Mouse (Mus musculus) neural tube, embryonic 14.5 days (tissue): ENCODE data around the gene Ramac. TPM values are rescaled to one million over a fixed set of nuclear protein-coding genes. Genes with fewer than 3 reads are reported as not detected.
A peak's percentile ranks its signal among the peaks of the same experiment; 100 is the strongest.

Experiments
- ATAC-seq: fragments of 200-750 bp; cut with Nextera tagmentation; 2 replicates; pipeline ENCODE4 v1.8.0; 2017; ENCODE audit warnings: low read depth, mild to moderate bottlenecking, moderate TSS enrichment, moderate library complexity
- H3K27ac ChIP-seq: fragments of 300-500 bp; sonication (generic); 2 replicates; pipeline ENCODE4 v1.5.1; 2014; ENCODE audit warnings: low read depth, mild to moderate bottlenecking, control low read depth, low read length, moderate library complexity, mixed read lengths
- H3K27me3 ChIP-seq: fragments of 300-500 bp; sonication (generic); 2 replicates; pipeline ENCODE4 v1.6.1; 2014; ENCODE audit warnings: low read length; ENCODE audit not compliant: control insufficient read depth, insufficient read depth
- H3K36me3 ChIP-seq: fragments of 300-500 bp; sonication (generic); 2 replicates; pipeline ENCODE4 v1.6.1; 2014; ENCODE audit warnings: low read length, mixed read lengths; ENCODE audit not compliant: control insufficient read depth, insufficient read depth
- H3K4me1 ChIP-seq: fragments of 300-500 bp; sonication (generic); 2 replicates; pipeline ENCODE4 v1.6.1; 2014; ENCODE audit warnings: low read length; ENCODE audit not compliant: control insufficient read depth, insufficient read depth
- H3K4me2 ChIP-seq: fragments of 300-500 bp; sonication (generic); 2 replicates; pipeline ENCODE4 v1.6.1; 2014; ENCODE audit warnings: mild to moderate bottlenecking, low read depth, low read length, control low read depth
- H3K4me3 ChIP-seq: fragments of 300-500 bp; sonication (generic); 2 replicates; pipeline ENCODE4 v1.5.1; 2014; ENCODE audit warnings: low read depth, low read length, control low read depth, mixed read lengths
- H3K9ac ChIP-seq: fragments of 300-500 bp; sonication (generic); replicated peaks from 2 replicates; pipeline ENCODE4 v1.6.1; 2014; ENCODE audit warnings: low read depth, mild to moderate bottlenecking, control low read depth, low read length, mixed read lengths
- H3K9me3 ChIP-seq: fragments of 300-500 bp; sonication (generic); 2 replicates; pipeline ENCODE4 v1.6.1; 2016; ENCODE audit warnings: low read length; ENCODE audit not compliant: control insufficient read depth
- WGBS: fragments of 180-500 bp; shearing (Covaris S2); extraction: QIAGEN DNeasy Blood & Tissue Kit; methylation state at CpG from one replicate; pipeline ENCODE4 v1.1.7; 2014; 5-methylcytosine and 5-hydroxymethylcytosine counted together
- polyA plus RNA-seq: library from polyadenylated mRNA; unstranded; fragments of >200 nt; fragmentation: Nextera tagmentation; extraction: Ambion mirVana; gene quantifications from 2 replicates; pipeline ENCODE4 v1.2.1, GENCODE M21; 2014

Gene Ramac
- polyA plus RNA-seq, 1 experiment from 2014 or later = 123 TPM

DNA sequence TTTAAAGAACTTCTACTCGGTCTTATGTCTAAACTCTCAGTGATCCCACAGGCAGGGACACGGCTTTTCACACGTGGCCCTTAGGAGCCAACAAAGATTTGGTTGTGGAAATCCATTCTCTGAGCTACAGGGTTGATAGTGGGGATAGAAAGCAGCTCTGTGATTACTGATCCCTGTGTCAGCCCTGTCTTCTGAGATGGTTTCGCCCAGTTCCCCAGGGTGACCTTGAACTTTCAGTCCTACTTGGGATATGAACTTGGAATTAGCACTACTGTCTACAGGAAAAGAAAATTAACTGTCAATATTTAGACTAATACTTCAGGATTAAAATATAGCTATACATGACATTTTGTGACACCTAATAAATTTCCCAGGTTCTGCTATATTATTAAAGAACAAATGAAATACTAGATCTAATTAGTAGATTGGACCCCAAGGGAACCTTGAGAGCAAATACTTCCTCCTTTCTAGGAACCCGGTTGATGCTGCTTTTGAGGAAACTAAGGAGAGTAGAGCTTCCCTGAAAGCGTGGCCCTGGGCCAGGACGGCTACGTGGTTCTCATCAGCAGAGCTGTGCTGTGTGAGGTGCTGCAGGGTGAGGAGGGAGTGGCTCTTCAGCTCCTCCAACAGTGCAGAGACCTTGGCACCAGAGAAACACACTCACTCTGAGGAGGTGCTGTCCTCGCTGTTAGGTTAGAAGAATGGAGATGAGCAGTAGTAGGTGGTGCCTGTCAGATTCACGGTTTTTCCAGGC, 10.2 kb downstream of the Ramac start:
- ATAC-seq = no peak
- Histone ChIP-seq H3K9me3 (no peaks in the 10 kb centered on the region), H3K27ac (no peak overlapping the region), H3K4me3 (no peak overlapping the region), H3K27me3 (no peaks in the 10 kb centered on the region), H3K9ac (no peak overlapping the region), H3K4me1 (no peaks in the 10 kb centered on the region), H3K36me3 (no peaks in the 10 kb centered on the region), H3K4me2 (no peak overlapping the region)
- WGBS = 80% methylated on average over 10 of the region's 10 CpGs

GRCm38 (mm10) chr7:81775325-81775724, 12.6 kb downstream of the Ramac start:
- Histone ChIP-seq H3K4me3 (no peak overlapping the region), H3K27ac (no peak overlapping the region), H3K27me3 (no peaks in the 10 kb centered on the region), H3K9me3 (no peaks in the 10 kb centered on the region), H3K4me2 (no peak overlapping the region), H3K36me3 (peaks cover 5% of the 10 kb centered on the region; the same call in 1 of the 2 replicates), H3K9ac (no peak overlapping the region), H3K4me1 (no peaks in the 10 kb centered on the region)
- ATAC-seq = no peak
- WGBS = 61% methylated on average over 5 of the region's 5 CpGs

- 71% methylated on average over 10 of the region's 10 CpGs for WGBS
- H3K27me3 ChIP-seq = no peaks in the 10 kb centered on the region
- H3K4me3 ChIP-seq = no peak overlapping the region
- peak; percentile 41; the same call in 1 of the 2 replicates for ATAC-seq
- no peaks in the 10 kb centered on the region for H3K4me1 ChIP-seq
- peaks cover 19% of the 10 kb centered on the region for H3K36me3 ChIP-seq
- H3K27ac ChIP-seq = no peak overlapping the region
- H3K9ac ChIP-seq = no peak overlapping the region
- no peaks in the 10 kb centered on the region for H3K9me3 ChIP-seq
- no peak overlapping the region for H3K4me2 ChIP-seq
Measured at GRCm38 (mm10) chr7:81777667-81778218, 15.0 kb downstream of the Ramac start.

GRCm38 (mm10) chr7:81788536-81788935, 25.8 kb downstream of the Ramac start:
- peak overlapping the region; percentile 41 for H3K4me3 ChIP-seq
- H3K27ac ChIP-seq = peak overlapping the region; percentile 95
- peaks cover 9% of the 10 kb centered on the region; the same call in 1 of the 2 replicates for H3K36me3 ChIP-seq
- H3K4me1 ChIP-seq = peaks cover 14% of the 10 kb centered on the region
- H3K9me3 ChIP-seq = no peaks in the 10 kb centered on the region
- peak overlapping the region; percentile 60 for H3K9ac ChIP-seq
- peak; percentile 63 for ATAC-seq
- peak overlapping the region; percentile 90 for H3K4me2 ChIP-seq
- no peaks in the 10 kb centered on the region for H3K27me3 ChIP-seq
- WGBS = 2% methylated on average over 5 of the region's 5 CpGs

DNA sequence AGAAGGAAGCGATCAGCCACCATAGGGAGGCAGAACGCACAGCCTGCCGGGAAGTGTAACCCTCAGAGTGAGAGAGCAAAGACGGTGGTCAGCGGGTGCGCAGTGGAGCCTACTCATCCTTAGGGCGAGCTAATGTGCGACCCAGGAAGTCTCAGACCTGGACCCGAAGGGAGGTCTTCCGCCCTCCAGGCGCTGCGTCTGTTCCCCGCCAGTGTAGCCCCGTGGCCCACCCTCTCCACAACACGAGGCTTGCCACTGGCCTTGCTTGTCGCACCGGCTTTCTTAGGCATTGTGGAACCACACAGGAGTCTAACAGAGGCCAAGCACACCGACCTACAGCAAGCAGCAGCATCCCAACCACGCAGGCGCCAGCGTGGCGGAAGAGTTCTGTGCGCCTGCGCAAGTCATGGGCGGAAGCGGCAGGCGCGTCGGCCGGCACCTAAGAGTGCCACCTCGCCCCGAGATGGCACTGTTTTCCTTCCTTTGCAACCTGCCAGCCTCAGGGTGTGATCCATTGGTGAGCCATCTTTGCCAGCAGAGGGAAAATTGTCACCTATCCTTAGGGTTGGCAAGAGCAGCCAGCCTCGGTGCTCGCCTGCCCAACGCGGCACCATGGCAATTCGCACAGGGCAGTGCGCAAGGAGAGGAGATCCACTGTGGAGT, 26.5 kb downstream of the Ramac start, which contains the start of gene 3110040N11Rik:
Gene 3110040N11Rik (minus strand): TSS at position 384 of the 663 bp plus-strand sequence.
- peaks cover 14% of the 10 kb centered on the region; the same call in 1 of the 2 replicates for H3K36me3 ChIP-seq
- peak; percentile 96 for ATAC-seq
- WGBS = under 1% methylated on average over 38 of the region's 38 CpGs

DNA sequence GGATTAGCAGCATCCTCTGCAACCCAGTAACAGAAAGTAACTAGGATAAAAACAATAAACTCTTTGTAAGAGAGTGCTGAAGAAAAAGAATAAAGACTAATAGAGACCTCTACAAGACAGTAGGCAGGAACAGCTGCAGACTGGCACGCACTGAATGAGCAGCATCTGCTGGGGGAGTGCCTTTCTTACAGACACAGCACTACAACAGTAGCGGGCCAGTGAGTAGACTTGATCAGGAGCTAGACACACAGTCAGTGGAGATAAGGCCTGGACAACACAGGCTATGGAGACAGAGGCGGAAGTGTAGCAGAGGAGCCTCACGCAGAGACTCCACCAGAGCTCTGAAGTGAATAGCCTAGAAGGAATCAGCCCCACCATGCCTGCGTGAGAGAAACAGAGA, 43.3 kb downstream of the Ramac start:
- WGBS = 58% methylated on average over 5 of the region's 5 CpGs
- Histone ChIP-seq H3K4me1 (no peaks in the 10 kb centered on the region), H3K9ac (no peak overlapping the region), H3K27me3 (no peaks in the 10 kb centered on the region), H3K27ac (no peak overlapping the region), H3K9me3 (no peaks in the 10 kb centered on the region), H3K4me3 (no peak overlapping the region), H3K36me3 (no peaks in the 10 kb centered on the region), H3K4me2 (no peak overlapping the region)
- no peak for ATAC-seq

More for the DNA sequence above, 26.5 kb downstream of the Ramac start, which contains the start of gene 3110040N11Rik:
- Histone ChIP-seq H3K9ac (peak within 1 kb of the TSS; percentile 60), H3K9me3 (no peaks in the 10 kb centered on the region), H3K4me2 (peak within 1 kb of the TSS; percentile 90), H3K27ac (peak within 1 kb of the TSS; percentile 95), H3K4me1 (peaks cover 14% of the 10 kb centered on the region), H3K4me3 (peak within 1 kb of the TSS; percentile 41), H3K27me3 (no peaks in the 10 kb centered on the region)

Other genes starting within 250 kb of the Ramac start
- 0.14 and 0.15 TPM in 2 replicates for gene Fsd2, start 196.0 kb upstream of the Ramac start, polyA plus RNA-seq
- gene Whamm, start 191.7 kb upstream of the Ramac start, polyA plus RNA-seq = 9.3 and 11.3 TPM in 2 replicates
- gene Homer2, start 55.4 kb upstream of the Ramac start, polyA plus RNA-seq = 26.4 and 29.8 TPM in 2 replicates
- gene 3110040N11Rik, start 26.6 kb downstream of the Ramac start, polyA plus RNA-seq = 45.3 and 55.4 TPM in 2 replicates
- 137 and 144 TPM in 2 replicates for gene Btbd1, start 66.5 kb downstream of the Ramac start, polyA plus RNA-seq
- gene Gm10160, start 92.9 kb downstream of the Ramac start, polyA plus RNA-seq = not detected in 2 replicates
- gene Tm6sf1, start 96.1 kb downstream of the Ramac start, polyA plus RNA-seq = 12.4 and 12.5 TPM in 2 replicates
- 90.7 and 93.2 TPM in 2 replicates for gene Hdgfl3, start 171.5 kb downstream of the Ramac start, polyA plus RNA-seq
- 0.11 and 5.6 TPM in 2 replicates for gene Bnc1, start 229.4 kb downstream of the Ramac start, polyA plus RNA-seq